Mouse (Mus musculus) CD4-positive helper T cell, adult 2 months (primary cell): ENCODE results near the gene Stxbp6.
"Not testable (repeated sequence)": the region's sequence is repeated elsewhere in the genome, so short reads cannot be mapped to it uniquely, and the experiment has no call there.

Experiments
- DNase-seq: peaks from one replicate; pipeline ENCODE4 v3.0.0-alpha.2; 2012; ENCODE audit warnings: low read depth, missing footprints, low spot score

The Stxbp6 gene

GRCm38 (mm10) chr12:45056372-45056771, 18.1 kb downstream of the Stxbp6 start:
- DNase-seq: no peak

GRCm38 (mm10) chr12:45053319-45053718, 21.2 kb downstream of the Stxbp6 start:
- no peak for DNase-seq

- DNase-seq: no peak
Measured at GRCm38 (mm10) chr12:45052860-45053259, 21.6 kb downstream of the Stxbp6 start.

GRCm38 (mm10) chr12:45049894-45050293, 24.6 kb downstream of the Stxbp6 start:
- no peak for DNase-seq

- DNase-seq: not testable (repeated sequence)
Measured at GRCm38 (mm10) chr12:45047711-45048110, 26.8 kb downstream of the Stxbp6 start.

- DNase-seq: no peak
Measured at GRCm38 (mm10) chr12:45047172-45047571, 27.3 kb downstream of the Stxbp6 start.

- no peak for DNase-seq
Measured at GRCm38 (mm10) chr12:45044581-45044980, 29.9 kb downstream of the Stxbp6 start.

GRCm38 (mm10) chr12:45042591-45043091, 31.9 kb downstream of the Stxbp6 start:
- DNase-seq: no peak

GRCm38 (mm10) chr12:45037496-45037895, 37.0 kb downstream of the Stxbp6 start:
- DNase-seq: no peak

GRCm38 (mm10) chr12:45037091-45037490, 37.4 kb downstream of the Stxbp6 start:
- no peak for DNase-seq

GRCm38 (mm10) chr12:45030681-45031080, 43.8 kb downstream of the Stxbp6 start:
- no peak for DNase-seq

- no peak for DNase-seq
Measured at GRCm38 (mm10) chr12:45026347-45026746, 48.2 kb downstream of the Stxbp6 start.

GRCm38 (mm10) chr12:45020018-45020417, 54.5 kb downstream of the Stxbp6 start:
- no peak for DNase-seq

- no peak for DNase-seq
Measured at GRCm38 (mm10) chr12:45019059-45019822, 55.3 kb downstream of the Stxbp6 start.

GRCm38 (mm10) chr12:45013246-45013756, 61.2 kb downstream of the Stxbp6 start:
- DNase-seq: no peak

- DNase-seq: no peak
Measured at GRCm38 (mm10) chr12:45011436-45012089, 62.9 kb downstream of the Stxbp6 start.

- no peak for DNase-seq
Measured at GRCm38 (mm10) chr12:45011006-45011405, 63.5 kb downstream of the Stxbp6 start.

GRCm38 (mm10) chr12:45009984-45010611, 64.4 kb downstream of the Stxbp6 start:
- DNase-seq: no peak

- no peak for DNase-seq
Measured at GRCm38 (mm10) chr12:45006569-45006968, 67.9 kb downstream of the Stxbp6 start.

GRCm38 (mm10) chr12:45006049-45006448, 68.5 kb downstream of the Stxbp6 start:
- no peak for DNase-seq

GRCm38 (mm10) chr12:45001996-45002395, 72.5 kb downstream of the Stxbp6 start:
- no peak for DNase-seq

- no peak for DNase-seq
Measured at GRCm38 (mm10) chr12:44997422-44997821, 77.1 kb downstream of the Stxbp6 start.
